Mouse (Mus musculus) T-helper 2 cell (primary cell): Measurements from ENCODE around the gene Uggt2.

Experiments
- in situ Hi-C: fragments of 300-600 bp; cut with MboI, MseI; formaldehyde crosslinking; loops from one replicate; pipeline ENCODE4 v1.15.1; 2025; ENCODE audit warnings: high pct_unique_total_duplicates

Uggt2 gene

GRCm38 (mm10) chr14:119037076-119037683 is 62.0 kb downstream of the Uggt2 start:
- in situ Hi-C loops = no loop called here

DNA sequence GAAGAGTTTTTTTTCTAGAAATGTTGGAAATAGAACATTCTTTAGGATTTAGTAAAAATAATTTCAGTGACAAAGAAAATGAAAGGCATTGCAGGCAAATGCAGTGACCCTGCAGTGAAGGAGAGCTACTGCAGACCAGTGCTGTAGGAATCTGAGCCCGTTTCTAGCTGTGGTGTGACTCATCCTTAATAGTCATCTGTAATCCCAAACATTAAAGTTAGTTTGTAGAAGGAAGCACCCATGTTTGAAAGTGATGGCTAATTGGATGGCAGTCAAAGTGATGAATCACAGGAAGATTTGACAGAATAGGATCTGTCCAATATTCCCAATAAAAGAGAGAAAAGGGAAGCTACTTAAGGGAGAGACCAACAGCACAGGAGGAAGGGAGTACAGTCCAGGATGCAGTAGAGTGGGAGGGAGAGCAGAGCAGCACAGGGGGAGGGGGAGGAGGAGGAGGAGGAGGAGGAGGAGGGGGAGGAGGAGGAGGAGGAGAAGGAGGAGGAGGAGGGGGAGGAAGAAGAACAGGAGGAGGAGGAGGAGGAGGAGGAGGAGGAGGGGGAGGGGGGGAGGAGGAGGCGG is 71.5 kb downstream of the Uggt2 start:
- in situ Hi-C loops = loop anchor here (5.0 kb wide), 1 partner anchor 210 kb away; no protein-coding TSS in a partner anchor

GRCm38 (mm10) chr14:119027130-119027529 is 72.1 kb downstream of the Uggt2 start:
- in situ Hi-C loops = loop anchor here (5.0 kb wide), 1 partner anchor 210 kb away; no protein-coding TSS in a partner anchor

GRCm38 (mm10) chr14:119025889-119026288 is 73.3 kb downstream of the Uggt2 start:
- in situ Hi-C loops = loop anchor here (5.0 kb wide), 1 partner anchor 209 kb away; no protein-coding TSS in a partner anchor

DNA sequence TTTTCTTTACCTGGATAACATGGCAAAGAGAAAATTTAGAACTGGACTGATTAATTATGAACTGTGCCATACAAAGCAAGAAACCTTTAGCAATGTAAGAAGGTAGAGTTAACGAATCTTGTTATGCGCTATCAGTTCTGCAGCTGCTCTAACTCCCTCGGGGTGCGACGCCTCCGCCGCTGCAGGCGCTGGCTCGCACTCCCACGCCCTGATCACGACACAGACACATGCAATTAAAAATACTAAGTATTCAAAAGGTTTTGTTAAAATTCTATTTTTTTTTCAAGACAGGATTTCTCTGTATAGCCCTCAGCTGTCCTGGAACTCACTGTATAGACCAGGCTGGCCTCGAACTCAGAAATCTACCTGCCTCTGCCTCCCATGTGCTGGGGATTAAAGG is 85.7 kb downstream of the Uggt2 start:
- in situ Hi-C loops = no loop called here

- in situ Hi-C loops = no loop called here
Observed at GRCm38 (mm10) chr14:119012607-119013431, 86.4 kb downstream of the Uggt2 start.

- in situ Hi-C loops = no loop called here
Observed at GRCm38 (mm10) chr14:119009531-119009930, 89.7 kb downstream of the Uggt2 start.

- in situ Hi-C loops = no loop called here
Observed at GRCm38 (mm10) chr14:119008031-119008590, 91.1 kb downstream of the Uggt2 start.

- in situ Hi-C loops = no loop called here
Observed at GRCm38 (mm10) chr14:119007103-119007951, 91.9 kb downstream of the Uggt2 start.

DNA sequence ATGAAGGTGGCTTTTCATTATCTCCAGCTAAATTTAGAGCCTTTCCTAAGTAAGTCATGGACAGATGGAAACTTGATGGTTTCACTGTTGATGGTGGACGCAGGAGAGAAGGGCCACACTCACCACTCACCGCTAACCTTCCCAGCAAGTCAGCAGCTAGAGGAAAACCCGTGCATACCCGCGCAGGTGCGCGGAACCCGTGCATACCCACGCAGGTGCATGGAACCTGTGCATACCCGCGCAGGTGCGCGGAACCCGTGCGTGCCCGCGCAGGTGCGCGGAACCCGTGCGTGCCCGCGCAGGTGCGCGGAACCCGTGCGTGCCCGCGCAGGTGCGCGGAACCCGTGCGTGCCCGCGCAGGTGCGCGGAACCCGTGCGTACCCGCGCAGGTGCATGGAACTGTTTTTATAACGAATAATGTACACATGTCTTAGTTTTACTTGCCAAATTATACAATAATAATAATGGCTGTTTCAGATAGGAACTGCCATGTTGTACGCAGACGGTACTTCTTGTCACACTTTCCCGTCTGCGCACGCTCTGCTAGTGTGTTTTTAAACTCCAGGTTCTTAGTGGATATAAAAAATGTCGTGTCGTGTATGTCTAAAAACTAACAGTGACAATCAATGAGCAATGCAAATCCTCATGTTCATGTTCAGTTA is 92.7 kb downstream of the Uggt2 start:
- in situ Hi-C loops = no loop called here

- in situ Hi-C loops = no loop called here
Observed at GRCm38 (mm10) chr14:119005834-119006233, 93.4 kb downstream of the Uggt2 start.

- in situ Hi-C loops = no loop called here
Observed at GRCm38 (mm10) chr14:119003320-119003719, 95.9 kb downstream of the Uggt2 start.

GRCm38 (mm10) chr14:118995226-118995925 is 103.9 kb downstream of the Uggt2 start:
- in situ Hi-C loops = no loop called here

GRCm38 (mm10) chr14:118987523-118988496 is 111.4 kb downstream of the Uggt2 start:
- in situ Hi-C loops = no loop called here

DNA sequence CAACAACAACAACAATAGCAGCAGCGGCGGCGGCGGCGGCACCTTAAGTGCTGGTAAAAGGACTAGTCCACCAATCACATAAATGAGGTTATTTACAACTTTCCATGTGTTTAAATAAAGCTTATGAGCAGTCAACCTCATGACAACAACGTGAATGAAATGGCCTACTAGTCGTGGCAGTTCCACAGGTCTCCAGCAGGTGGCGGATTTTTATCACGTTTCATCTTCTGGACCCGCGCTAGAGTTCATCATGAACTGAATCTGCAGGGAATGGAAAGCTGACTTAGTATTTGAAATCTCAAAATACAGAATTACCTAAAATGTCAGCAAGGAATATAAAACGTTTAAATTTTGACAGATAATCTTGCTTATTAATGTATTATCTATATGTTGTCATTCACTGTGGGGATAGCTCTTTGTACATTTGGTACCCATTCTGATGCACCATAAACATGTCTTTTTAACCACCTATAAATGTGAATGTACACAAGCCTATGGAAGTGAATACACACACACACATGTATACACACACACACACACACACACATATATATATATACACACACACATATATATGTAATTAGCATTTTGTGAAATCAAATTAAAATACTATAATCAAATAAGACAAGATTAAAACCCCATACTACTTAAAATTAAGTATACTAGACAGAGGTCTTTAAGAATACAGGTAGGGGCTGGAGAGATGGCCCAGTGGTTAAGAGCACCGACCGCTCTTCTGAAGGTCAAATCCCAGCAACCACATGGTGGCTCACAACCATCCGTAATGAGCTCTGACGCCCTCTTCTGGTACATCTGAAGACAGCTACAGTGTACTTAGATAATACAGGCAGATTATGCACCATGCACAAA is 112.3 kb downstream of the Uggt2 start:
- in situ Hi-C loops = no loop called here

DNA sequence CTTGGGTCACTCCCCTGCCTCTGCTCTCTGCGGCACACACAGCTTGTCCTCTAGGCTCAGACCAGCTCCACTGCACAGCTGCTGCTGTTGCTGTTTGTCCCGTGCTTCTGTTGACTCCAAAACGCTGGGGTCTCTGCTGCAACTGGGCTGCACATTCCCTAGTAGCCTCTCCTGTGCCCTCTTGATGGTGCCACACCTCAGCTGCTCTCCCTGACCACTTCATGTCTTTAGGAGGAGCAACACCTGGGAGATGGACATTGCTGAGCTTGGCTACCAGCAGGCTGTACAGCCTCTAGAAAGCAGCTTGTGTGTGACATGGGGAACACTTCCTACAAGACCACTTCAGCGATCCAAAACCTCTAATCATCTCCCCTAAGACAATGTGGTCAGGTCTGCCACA is 115.1 kb downstream of the Uggt2 start:
- in situ Hi-C loops = no loop called here

DNA sequence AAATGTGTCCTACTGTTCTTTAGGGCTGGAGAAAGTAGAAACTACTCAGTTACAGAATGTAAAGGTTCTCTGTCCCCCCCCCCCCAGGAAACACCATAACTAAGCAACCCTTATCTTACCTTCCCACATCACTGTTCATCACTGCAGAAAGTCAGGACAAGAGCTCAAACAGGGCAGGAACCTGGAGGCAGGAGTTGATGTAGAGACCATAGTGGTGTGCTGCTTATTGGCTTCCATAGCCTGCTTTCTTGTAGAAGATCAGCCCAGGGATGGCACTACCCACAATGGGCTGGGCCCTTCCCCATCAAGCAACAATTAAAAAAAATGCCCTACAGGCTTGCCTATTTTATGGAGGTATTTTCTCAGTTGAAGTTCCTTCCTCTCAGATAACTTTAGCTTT is 115.8 kb downstream of the Uggt2 start:
- in situ Hi-C loops = no loop called here
